Mouse (Mus musculus) NIH3T3 (cell line): ENCODE data around the gene Cry2.

Experiments used
- DNase-seq: peaks from one replicate; pipeline ENCODE4 v3.0.0-alpha.2; 2012; ENCODE audit warnings: low read depth

Cry2 gene

GRCm38 (mm10) chr2:92367383-92368029 lies 66.3 kb downstream of the Cry2 start:
- no peak for DNase-seq

- no peak for DNase-seq
These were observed 68.3 kb downstream of the Cry2 start for GRCm38 (mm10) chr2:92365568-92365967.

- DNase-seq, result no peak
These were observed 69.8 kb downstream of the Cry2 start for GRCm38 (mm10) chr2:92364086-92364485.

DNA sequence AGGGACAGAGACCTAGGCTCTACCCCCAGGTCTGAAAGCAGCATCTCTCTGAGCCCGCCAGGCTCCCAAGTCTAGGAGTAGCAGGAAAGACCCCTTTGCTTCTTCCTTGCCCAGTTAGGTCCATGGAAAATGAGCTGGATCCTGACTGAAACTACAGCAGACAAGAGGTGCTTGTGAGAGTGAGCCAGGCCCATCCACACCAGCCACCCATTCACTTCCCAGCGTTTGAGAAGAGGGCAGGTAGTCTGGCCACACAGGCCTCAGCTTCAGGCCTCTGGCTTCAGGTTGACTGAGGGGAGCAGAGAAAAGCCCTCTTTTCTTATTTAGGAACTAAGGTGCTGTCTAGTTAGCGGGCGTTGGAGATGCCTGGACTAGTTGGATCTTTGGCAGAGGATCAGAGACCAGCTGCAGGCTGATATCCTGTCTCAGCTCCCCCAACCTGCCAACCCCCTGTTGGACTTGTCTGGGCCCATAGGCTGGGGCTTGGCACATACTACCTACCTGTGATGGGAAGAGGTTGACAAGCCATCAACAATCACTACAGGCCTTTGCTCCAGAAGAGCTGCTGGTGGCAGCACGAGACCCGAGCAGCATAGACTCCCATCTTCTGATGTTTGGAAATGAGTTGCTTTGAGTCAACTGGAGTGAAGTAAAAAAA lies 71.1 kb downstream of the Cry2 start:
- DNase-seq, result no peak

DNA sequence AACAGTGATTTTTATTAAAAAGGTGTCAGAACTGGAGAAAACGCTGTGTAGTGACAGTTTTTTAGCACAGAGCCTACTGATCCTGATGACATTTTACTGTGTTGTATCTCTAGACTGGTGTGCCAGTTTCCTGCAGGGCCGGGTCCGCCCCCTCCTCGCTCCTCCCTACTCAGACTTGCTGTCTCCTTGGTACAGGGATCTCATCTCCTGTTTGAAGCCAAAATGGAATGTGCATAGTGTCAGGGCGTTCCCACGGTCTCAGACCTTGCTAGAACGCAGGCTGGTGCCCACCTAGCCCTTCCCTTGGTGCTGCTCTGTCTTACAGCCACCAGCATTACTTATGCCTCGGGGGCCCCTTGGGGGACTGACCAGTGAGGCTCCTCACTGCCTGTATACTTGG lies 72.0 kb downstream of the Cry2 start:
- no peak for DNase-seq

GRCm38 (mm10) chr2:92360893-92361292 lies 73.0 kb downstream of the Cry2 start:
- DNase-seq, result no peak

GRCm38 (mm10) chr2:92360186-92360823 lies 73.5 kb downstream of the Cry2 start:
- no peak for DNase-seq

DNA sequence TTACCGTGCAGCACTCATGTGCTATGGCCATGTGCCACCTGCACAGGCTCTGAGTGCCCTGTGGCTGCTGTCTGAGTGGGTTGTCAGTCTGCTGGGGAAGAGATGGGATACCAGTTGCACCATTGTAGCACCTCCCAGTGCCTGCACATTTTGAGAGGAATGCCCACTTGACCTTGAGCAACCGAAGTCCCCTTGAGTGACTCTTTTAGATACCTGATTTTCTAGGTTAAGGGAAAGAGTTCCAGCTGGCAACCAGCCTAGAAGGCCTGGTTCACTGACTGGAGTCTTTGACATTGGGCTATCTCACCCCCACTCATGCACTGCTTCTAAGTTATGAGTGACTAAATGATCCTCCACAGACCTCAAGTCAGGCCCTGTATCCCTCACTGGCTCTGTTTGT lies 74.5 kb downstream of the Cry2 start:
- no peak for DNase-seq

DNA sequence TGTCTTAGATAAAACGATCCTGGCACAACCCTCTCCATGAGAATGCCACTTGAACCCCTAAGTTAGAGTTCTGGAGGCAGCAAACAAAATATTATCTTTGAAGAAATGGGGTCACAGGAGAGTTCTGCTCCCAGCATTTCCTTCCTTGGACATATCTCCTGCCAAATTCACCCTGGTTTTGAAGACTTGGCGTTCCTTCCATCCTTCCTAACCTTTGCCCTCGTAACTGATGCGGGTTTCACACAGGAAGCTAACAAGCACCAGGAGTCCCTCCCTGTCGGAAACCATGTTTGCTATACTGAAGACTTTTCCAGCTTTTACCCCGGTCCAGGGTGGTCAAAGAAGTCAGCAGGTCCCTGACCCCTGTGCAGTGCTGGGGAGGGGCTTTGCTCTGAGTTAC lies 79.6 kb downstream of the Cry2 start:
- no peak for DNase-seq
